Mouse (Mus musculus): Measurements from ENCODE around the gene Tdrd3. TPM values are rescaled to one million over a fixed set of nuclear protein-coding genes. Genes with fewer than 3 reads are reported as not detected.

The Tdrd3 gene
- polyA plus RNA-seq (2014; fragmentation: Nextera tagmentation; extraction: Ambion mirVana), result 37.0 and 40.7 TPM in 2 replicates

GRCm38 (mm10) chr14:87415808-87416721 is at the start of gene Tdrd3:
TSS of gene Tdrd3 (plus strand) at chr14:87416639.
- 0% methylated on average over 60 of the region's 85 CpGs for WGBS
- Histone ChIP-seq H3K9ac (ENCODE audit: low read depth, low read length) (peak within 1 kb of the TSS; percentile 97), H3K27ac (replicated peaks; ENCODE audit: low read depth, low read length) (peak within 1 kb of the TSS; percentile 100), H3K4me2 (ENCODE audit: low read depth, low read length) (peak within 1 kb of the TSS; percentile 69), H3K36me3 (ENCODE audit: control insufficient read depth, insufficient read depth, low read length) (no peaks in the 10 kb centered on the region), H3K4me3 (ENCODE audit: low read depth, low read length) (peak within 1 kb of the TSS; percentile 86), H3K27me3 (replicated peaks; ENCODE audit: control insufficient read depth, insufficient read depth, low read length) (no peaks in the 10 kb centered on the region), H3K9me3 (ENCODE audit: control insufficient read depth, low read length) (no peaks in the 10 kb centered on the region), H3K4me1 (ENCODE audit: control insufficient read depth, insufficient read depth, low read length) (peaks cover 17% of the 10 kb centered on the region; the same call in 1 of the 2 replicates)
- DNase-seq (ENCODE audit: low spot score), result peak; percentile 98
- peak; percentile 97 for ATAC-seq (ENCODE audit: low read depth)

- no peak for ATAC-seq (ENCODE audit: low read depth)
- no peak overlapping the region for H3K4me2 ChIP-seq (ENCODE audit: low read depth, low read length)
- H3K9me3 ChIP-seq (ENCODE audit: control insufficient read depth, low read length), result no peaks in the 10 kb centered on the region
- no peak overlapping the region for H3K9ac ChIP-seq (ENCODE audit: low read depth, low read length)
- H3K27me3 ChIP-seq (replicated peaks; ENCODE audit: control insufficient read depth, insufficient read depth, low read length), result no peaks in the 10 kb centered on the region
- H3K4me3 ChIP-seq (ENCODE audit: low read depth, low read length), result no peak overlapping the region
- no peaks in the 10 kb centered on the region for H3K4me1 ChIP-seq (ENCODE audit: control insufficient read depth, insufficient read depth, low read length)
- no peak overlapping the region for H3K27ac ChIP-seq (replicated peaks; ENCODE audit: low read depth, low read length)
- DNase-seq (ENCODE audit: low spot score), result no peak
- H3K36me3 ChIP-seq (ENCODE audit: control insufficient read depth, insufficient read depth, low read length), result no peaks in the 10 kb centered on the region
- 44% methylated on average over 3 of the region's 3 CpGs for WGBS
Measured at GRCm38 (mm10) chr14:87367169-87367568, 49.3 kb upstream of the Tdrd3 start.

GRCm38 (mm10) chr14:87383041-87383440 is 33.4 kb upstream of the Tdrd3 start:
- Histone ChIP-seq H3K4me3 (ENCODE audit: low read depth, low read length) (no peak overlapping the region), H3K27ac (replicated peaks; ENCODE audit: low read depth, low read length) (no peak overlapping the region), H3K27me3 (replicated peaks; ENCODE audit: control insufficient read depth, insufficient read depth, low read length) (no peaks in the 10 kb centered on the region), H3K4me1 (ENCODE audit: control insufficient read depth, insufficient read depth, low read length) (no peaks in the 10 kb centered on the region), H3K4me2 (ENCODE audit: low read depth, low read length) (no peak overlapping the region), H3K9me3 (ENCODE audit: control insufficient read depth, low read length) (no peaks in the 10 kb centered on the region), H3K36me3 (ENCODE audit: control insufficient read depth, insufficient read depth, low read length) (no peaks in the 10 kb centered on the region), H3K9ac (ENCODE audit: low read depth, low read length) (no peak overlapping the region)
- no peak for ATAC-seq (ENCODE audit: low read depth)
- no peak for DNase-seq (ENCODE audit: low spot score)
- WGBS, result 74% methylated on average over 2 of the region's 2 CpGs

- no peak overlapping the region for H3K4me2 ChIP-seq (ENCODE audit: low read depth, low read length)
- no peak overlapping the region for H3K27ac ChIP-seq (replicated peaks; ENCODE audit: low read depth, low read length)
- no peaks in the 10 kb centered on the region for H3K9me3 ChIP-seq (ENCODE audit: control insufficient read depth, low read length)
- DNase-seq (ENCODE audit: low spot score) (no peak), ATAC-seq (ENCODE audit: low read depth) (no peak)
- H3K9ac ChIP-seq (ENCODE audit: low read depth, low read length), result no peak overlapping the region
- no peak overlapping the region for H3K4me3 ChIP-seq (ENCODE audit: low read depth, low read length)
- no peaks in the 10 kb centered on the region for H3K27me3 ChIP-seq (replicated peaks; ENCODE audit: control insufficient read depth, insufficient read depth, low read length)
- H3K4me1 ChIP-seq (ENCODE audit: control insufficient read depth, insufficient read depth, low read length), result no peaks in the 10 kb centered on the region
- H3K36me3 ChIP-seq (ENCODE audit: control insufficient read depth, insufficient read depth, low read length), result no peaks in the 10 kb centered on the region
- 83% methylated on average over 7 of the region's 7 CpGs for WGBS
Measured at GRCm38 (mm10) chr14:87384288-87385268, 31.9 kb upstream of the Tdrd3 start.

- no peak overlapping the region for H3K27ac ChIP-seq (replicated peaks; ENCODE audit: low read depth, low read length)
- ATAC-seq (ENCODE audit: low read depth) (no peak), DNase-seq (ENCODE audit: low spot score) (no peak)
- no peaks in the 10 kb centered on the region for H3K27me3 ChIP-seq (replicated peaks; ENCODE audit: control insufficient read depth, insufficient read depth, low read length)
- no peaks in the 10 kb centered on the region for H3K36me3 ChIP-seq (ENCODE audit: control insufficient read depth, insufficient read depth, low read length)
- 97% methylated on average over 3 of the region's 3 CpGs for WGBS
- H3K4me1 ChIP-seq (ENCODE audit: control insufficient read depth, insufficient read depth, low read length), result no peaks in the 10 kb centered on the region
- no peak overlapping the region for H3K9ac ChIP-seq (ENCODE audit: low read depth, low read length)
- H3K9me3 ChIP-seq (ENCODE audit: control insufficient read depth, low read length), result no peaks in the 10 kb centered on the region
- no peak overlapping the region for H3K4me2 ChIP-seq (ENCODE audit: low read depth, low read length)
- no peak overlapping the region for H3K4me3 ChIP-seq (ENCODE audit: low read depth, low read length)
Measured at GRCm38 (mm10) chr14:87393096-87393495, 23.3 kb upstream of the Tdrd3 start.

- ATAC-seq (ENCODE audit: low read depth) (no peak), DNase-seq (ENCODE audit: low spot score) (no peak)
- H3K27me3 ChIP-seq (replicated peaks; ENCODE audit: control insufficient read depth, insufficient read depth, low read length), result no peaks in the 10 kb centered on the region
- 36% methylated on average over 5 of the region's 5 CpGs for WGBS
- H3K36me3 ChIP-seq (ENCODE audit: control insufficient read depth, insufficient read depth, low read length), result no peaks in the 10 kb centered on the region
- no peak overlapping the region for H3K9ac ChIP-seq (ENCODE audit: low read depth, low read length)
- H3K27ac ChIP-seq (replicated peaks; ENCODE audit: low read depth, low read length), result no peak overlapping the region
- no peak overlapping the region for H3K4me3 ChIP-seq (ENCODE audit: low read depth, low read length)
- no peak overlapping the region for H3K4me2 ChIP-seq (ENCODE audit: low read depth, low read length)
- H3K4me1 ChIP-seq (ENCODE audit: control insufficient read depth, insufficient read depth, low read length), result no peaks in the 10 kb centered on the region
- H3K9me3 ChIP-seq (ENCODE audit: control insufficient read depth, low read length), result no peaks in the 10 kb centered on the region
Measured at GRCm38 (mm10) chr14:87396643-87397042, 19.8 kb upstream of the Tdrd3 start.

GRCm38 (mm10) chr14:87415486-87415807 is 992 bp upstream of the Tdrd3 start:
- DNase-seq (ENCODE audit: low spot score) (no peak), ATAC-seq (ENCODE audit: low read depth) (no peak)
- under 1% methylated on average over 11 of the region's 11 CpGs for WGBS
- Histone ChIP-seq H3K4me2 (ENCODE audit: low read depth, low read length) (peak overlapping the region; percentile 69), H3K9ac (ENCODE audit: low read depth, low read length) (peak overlapping the region; percentile 97), H3K4me1 (ENCODE audit: control insufficient read depth, insufficient read depth, low read length) (peaks cover 17% of the 10 kb centered on the region; the same call in 1 of the 2 replicates), H3K4me3 (ENCODE audit: low read depth, low read length) (peak overlapping the region; percentile 86), H3K27ac (replicated peaks; ENCODE audit: low read depth, low read length) (0 out of 2 replicates have a peak overlapping the region, but pooled peaks have one; percentile 16), H3K9me3 (ENCODE audit: control insufficient read depth, low read length) (no peaks in the 10 kb centered on the region), H3K36me3 (ENCODE audit: control insufficient read depth, insufficient read depth, low read length) (no peaks in the 10 kb centered on the region), H3K27me3 (replicated peaks; ENCODE audit: control insufficient read depth, insufficient read depth, low read length) (no peaks in the 10 kb centered on the region)

All from embryonic facial prominence, embryonic 14.5 days (tissue).